ENCODE assay signal across 11 mouse cellular contexts in the genomic region with DNA sequence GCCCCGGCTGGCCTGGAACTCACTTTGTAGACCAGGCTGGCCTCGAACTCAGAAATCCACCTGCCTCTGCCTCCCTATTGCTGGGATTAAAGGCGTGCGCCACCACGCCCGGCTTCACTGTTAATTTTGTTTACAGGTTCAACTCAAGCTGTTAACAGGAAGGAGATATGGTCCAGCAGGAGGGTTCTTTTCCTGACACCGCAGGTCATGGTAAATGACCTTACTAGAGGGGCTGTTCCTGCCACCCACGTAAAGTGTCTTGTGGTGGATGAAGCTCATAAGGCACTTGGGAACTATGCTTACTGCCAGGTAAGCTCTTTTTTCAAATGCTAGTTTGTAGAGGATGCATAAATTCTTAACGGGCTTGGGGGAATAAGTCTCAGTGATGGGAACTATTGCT. TPM values are rescaled to one million over a fixed set of nuclear protein-coding genes. Genes with fewer than 3 reads are reported as not detected.
DNase-seq lines count a peak whose midpoint lies in the region; ATAC-seq lines count a peak whose summit lies in the region.
"Had no signal": no experiment of that assay in that cellular context is flagged by ENCODE, and none has a peak within 500 bp of the region (broad histone marks: within the 10 kb centered on the region; RNA-seq: fewer than 3 reads in every experiment).

No protein-coding gene starts in this region.

- no peak overlapping the region for H3K27ac ChIP-seq in heart, embryonic 16.5 days (ENCODE audit: low read length)
- H3K27ac ChIP-seq in embryonic facial prominence, embryonic 10.5 days (replicated peaks) = no peak overlapping the region
- no peak overlapping the region for H3K27ac ChIP-seq in hindbrain, embryonic 15.5 days (replicated peaks)
- H3K27ac ChIP-seq in midbrain, embryonic 13.5 days = no peak overlapping the region

- ATAC-seq in heart, embryonic 16.5 days (replicated peaks; ENCODE audit: extremely low read depth, insufficient read depth, low FRiP score) = no peak
- no peak for ATAC-seq in hindbrain, embryonic 15.5 days (ENCODE audit: low FRiP score, low read depth)
- no peak for ATAC-seq in midbrain, embryonic 13.5 days
- ATAC-seq in erythroid progenitor cell, adult 5-6 weeks (replicated peaks; ENCODE audit: low FRiP score, poor library complexity, severe bottlenecking) = no peak

- 71% methylated on average over 9 of the region's 9 CpGs for WGBS in heart, embryonic 16.5 days
- 81% methylated on average over 9 of the region's 9 CpGs for WGBS in embryonic facial prominence, embryonic 10.5 days
- WGBS in hindbrain, embryonic 15.5 days = 87% methylated on average over 9 of the region's 9 CpGs
- 89% methylated on average over 9 of the region's 9 CpGs for WGBS in midbrain, embryonic 13.5 days

- H3K9ac ChIP-seq in heart, embryonic 16.5 days (ENCODE audit: low read length) = no peak overlapping the region
- H3K9ac ChIP-seq in hindbrain, embryonic 15.5 days = no peak overlapping the region
- no peak overlapping the region for H3K9ac ChIP-seq in midbrain, embryonic 13.5 days (replicated peaks)

- peak overlapping the region; percentile 87 for H3K4me2 ChIP-seq in heart, embryonic 16.5 days (ENCODE audit: low read depth, low read length)
- peak overlapping the region; percentile 88 for H3K4me2 ChIP-seq in hindbrain, embryonic 15.5 days
- H3K4me2 ChIP-seq in midbrain, embryonic 13.5 days (replicated peaks) = peak overlapping the region; percentile 88

- intact Hi-C loops in heart, postnatal 25 days (cut with DNase I) = no loop called here

- peaks cover 6% of the 10 kb centered on the region; the same call in 1 of the 2 replicates for H3K36me3 ChIP-seq in heart, embryonic 16.5 days (ENCODE audit: control insufficient read depth, insufficient read depth)
- peaks cover 43% of the 10 kb centered on the region for H3K36me3 ChIP-seq in embryonic facial prominence, embryonic 10.5 days (replicated peaks)
- 0 out of 2 replicates have a peak, but pooled peaks cover 9% of the 10 kb centered on the region for H3K36me3 ChIP-seq in hindbrain, embryonic 15.5 days
- peaks cover 8% of the 10 kb centered on the region for H3K36me3 ChIP-seq in midbrain, embryonic 13.5 days

- no peaks in the 10 kb centered on the region for H3K27me3 ChIP-seq in heart, embryonic 16.5 days (ENCODE audit: control insufficient read depth, insufficient read depth, low read length)
- no peaks in the 10 kb centered on the region for H3K27me3 ChIP-seq in embryonic facial prominence, embryonic 10.5 days (replicated peaks; ENCODE audit: low read depth, poor library complexity, severe bottlenecking)
- H3K27me3 ChIP-seq in hindbrain, embryonic 15.5 days = no peaks in the 10 kb centered on the region
- H3K27me3 ChIP-seq in midbrain, embryonic 13.5 days = no peaks in the 10 kb centered on the region

- H3K4me3 ChIP-seq in heart, embryonic 16.5 days (ENCODE audit: low read length) = peak overlapping the region; percentile 79
- H3K4me3 ChIP-seq in embryonic facial prominence, embryonic 10.5 days = peak overlapping the region; percentile 93
- peak overlapping the region; percentile 92 for H3K4me3 ChIP-seq in hindbrain, embryonic 15.5 days
- peak overlapping the region; percentile 86 for H3K4me3 ChIP-seq in midbrain, embryonic 13.5 days (replicated peaks)

- no peaks in the 10 kb centered on the region for H3K9me3 ChIP-seq in heart, embryonic 16.5 days (replicated peaks; ENCODE audit: control insufficient read depth, low read length)
- H3K9me3 ChIP-seq in embryonic facial prominence, embryonic 10.5 days = no peaks in the 10 kb centered on the region
- no peaks in the 10 kb centered on the region for H3K9me3 ChIP-seq in hindbrain, embryonic 15.5 days
- H3K9me3 ChIP-seq in midbrain, embryonic 13.5 days = no peaks in the 10 kb centered on the region

- no peak for DNase-seq in heart, postnatal 25 days (ENCODE audit: low spot score)
- DNase-seq in embryonic facial prominence, embryonic 10.5 days (ENCODE audit: low spot score) = no peak
- no peak for DNase-seq in adrenal gland, adult 18-20 months (ENCODE audit: low spot score in 2 of 2)
- DNase-seq in lung, postnatal 14 days = no peak
- DNase-seq: gastrocnemius, postnatal 10 days; lung, postnatal 10 days; right cerebral cortex, postnatal 4 days had no signal

- H3K4me1 ChIP-seq in heart, embryonic 16.5 days (ENCODE audit: control insufficient read depth, insufficient read depth, low read length) = peaks cover 25% of the 10 kb centered on the region
- H3K4me1 ChIP-seq in embryonic facial prominence, embryonic 10.5 days = peaks cover 27% of the 10 kb centered on the region
- H3K4me1 ChIP-seq in hindbrain, embryonic 15.5 days (replicated peaks) = peaks cover 36% of the 10 kb centered on the region
- H3K4me1 ChIP-seq in midbrain, embryonic 13.5 days (replicated peaks) = peaks cover 45% of the 10 kb centered on the region

RNA-seq across cellular contexts. Expression of gene Fancm, which starts 1.5 kb away (rescaled TPM):
- 5.0 TPM in 2 replicates for polyA plus RNA-seq in heart, embryonic 16.5 days (2015; fragmentation: Nextera tagmentation; extraction: Ambion mirVana)
- total RNA-seq in heart, postnatal 25 days (2021) = 1 to 10 TPM; 4.0 to 4.6 TPM
- 13.4 and 15.7 TPM in 2 replicates for polyA plus RNA-seq in embryonic facial prominence, embryonic 10.5 days (2016; fragmentation: Nextera tagmentation; extraction: Ambion mirVana)
- polyA plus RNA-seq in hindbrain, embryonic 15.5 days (2015; fragmentation: Nextera tagmentation; extraction: Ambion mirVana) = 6.3 and 7.2 TPM in 2 replicates
- polyA plus RNA-seq in midbrain, embryonic 13.5 days (2015; fragmentation: Nextera tagmentation; extraction: Ambion mirVana) = 8.9 and 11.5 TPM in 2 replicates
- 10 to 100 TPM in 1 of 2 experiments, 1 to 10 TPM in 1; 6.6 to 11.1 TPM for total RNA-seq in adrenal gland, adult 18-20 months (2021)
- total RNA-seq in erythroid progenitor cell, adult 5-6 weeks (2015; ENCODE audit: low replicate concordance) = 69.2 and 70.4 TPM in 2 replicates
- 18.5 and 40.2 TPM in 2 replicates for total RNA-seq in erythroid progenitor cell, adult 5-6 weeks (2017; ENCODE audit: low replicate concordance)

RNA-seq across cellular contexts. Expression of gene Fkbp3, which starts 3.1 kb away (rescaled TPM):
- polyA plus RNA-seq in heart, embryonic 16.5 days (2015; fragmentation: Nextera tagmentation; extraction: Ambion mirVana) = 466 and 516 TPM in 2 replicates
- 100 to 1,000 TPM; 235 to 260 TPM for total RNA-seq in heart, postnatal 25 days (2021)
- polyA plus RNA-seq in embryonic facial prominence, embryonic 10.5 days (2016; fragmentation: Nextera tagmentation; extraction: Ambion mirVana) = 672 and 700 TPM in 2 replicates
- polyA plus RNA-seq in hindbrain, embryonic 15.5 days (2015; fragmentation: Nextera tagmentation; extraction: Ambion mirVana) = 397 and 473 TPM in 2 replicates
- polyA plus RNA-seq in midbrain, embryonic 13.5 days (2015; fragmentation: Nextera tagmentation; extraction: Ambion mirVana) = 520 and 590 TPM in 2 replicates
- 100 to 1,000 TPM in 1 of 2 experiments, 10 to 100 TPM in 1; 92.5 to 113 TPM for total RNA-seq in adrenal gland, adult 18-20 months (2021)
- total RNA-seq in erythroid progenitor cell, adult 5-6 weeks (2015; ENCODE audit: low replicate concordance) = 50.1 and 115 TPM in 2 replicates
- 12.6 and 53.1 TPM in 2 replicates for total RNA-seq in erythroid progenitor cell, adult 5-6 weeks (2017; ENCODE audit: low replicate concordance)

RNA-seq across cellular contexts. Expression of gene Prpf39, which starts 40.8 kb away (rescaled TPM):
- 28.6 and 32.7 TPM in 2 replicates for polyA plus RNA-seq in heart, embryonic 16.5 days (2015; fragmentation: Nextera tagmentation; extraction: Ambion mirVana)
- total RNA-seq in heart, postnatal 25 days (2021) = 10 to 100 TPM; 12.1 to 12.7 TPM
- polyA plus RNA-seq in embryonic facial prominence, embryonic 10.5 days (2016; fragmentation: Nextera tagmentation; extraction: Ambion mirVana) = 66.9 and 67.5 TPM in 2 replicates
- polyA plus RNA-seq in hindbrain, embryonic 15.5 days (2015; fragmentation: Nextera tagmentation; extraction: Ambion mirVana) = 41.2 and 45.3 TPM in 2 replicates
- polyA plus RNA-seq in midbrain, embryonic 13.5 days (2015; fragmentation: Nextera tagmentation; extraction: Ambion mirVana) = 55.0 and 56.9 TPM in 2 replicates
- total RNA-seq in adrenal gland, adult 18-20 months (2021) = 10 to 100 TPM; 31.9 to 34.4 TPM
- total RNA-seq in erythroid progenitor cell, adult 5-6 weeks (2015; ENCODE audit: low replicate concordance) = 58.7 and 62.3 TPM in 2 replicates
- 71.9 and 86.0 TPM in 2 replicates for total RNA-seq in erythroid progenitor cell, adult 5-6 weeks (2017; ENCODE audit: low replicate concordance)
